Mouse (Mus musculus) stomach, embryonic 14.5 days (tissue): ENCODE data around the gene Tspo2. TPM values are rescaled to one million over a fixed set of nuclear protein-coding genes. Genes with fewer than 3 reads are reported as not detected.

Source experiments
- ATAC-seq: fragments of 200-750 bp; cut with Nextera tagmentation; 2 replicates; pipeline ENCODE4 v1.8.0; 2017; ENCODE audit warnings: low read depth, moderate TSS enrichment; ENCODE audit not compliant: insufficient number of reproducible peaks, insufficient read depth, low FRiP score
- H3K27ac ChIP-seq: fragments of 300-500 bp; sonication (generic); 2 replicates; pipeline ENCODE4 v1.5.1; 2014; ENCODE audit warnings: mild to moderate bottlenecking, low read length, moderate library complexity, mixed read lengths
- H3K27me3 ChIP-seq: fragments of 300-500 bp; sonication (generic); 2 replicates; pipeline ENCODE4 v1.6.1; 2014; ENCODE audit warnings: low read length, control low read depth, mixed read lengths; ENCODE audit not compliant: control insufficient read depth, insufficient read depth
- H3K36me3 ChIP-seq: fragments of 300-500 bp; sonication (generic); 2 replicates; pipeline ENCODE4 v1.6.1; 2014; ENCODE audit warnings: mild to moderate bottlenecking, control low read depth, low read length, moderate library complexity, mixed read lengths; ENCODE audit not compliant: control insufficient read depth, insufficient read depth
- H3K4me1 ChIP-seq: fragments of 300-500 bp; sonication (generic); 2 replicates; pipeline ENCODE4 v1.6.1; 2014; ENCODE audit warnings: low read length, control low read depth, mixed read lengths; ENCODE audit not compliant: control insufficient read depth, insufficient read depth
- H3K4me2 ChIP-seq: fragments of 300-500 bp; sonication (generic); replicated peaks from 2 replicates; pipeline ENCODE4 v1.6.1; 2014; ENCODE audit warnings: low read depth, low read length, control low read depth
- H3K4me3 ChIP-seq: fragments of 300-500 bp; sonication (generic); 2 replicates; pipeline ENCODE4 v1.5.1; 2014; ENCODE audit warnings: low read depth, low read length, control low read depth
- H3K9ac ChIP-seq: fragments of 300-500 bp; sonication (generic); replicated peaks from 2 replicates; pipeline ENCODE4 v1.6.1; 2014; ENCODE audit warnings: low read depth, mild to moderate bottlenecking, control low read depth, low read length, moderate library complexity, mixed read lengths
- H3K9me3 ChIP-seq: fragments of 300-500 bp; sonication (generic); 2 replicates; pipeline ENCODE4 v1.6.1; 2016; ENCODE audit warnings: low read depth, low read length, control low read depth; ENCODE audit not compliant: control insufficient read depth
- WGBS: fragments of 180-500 bp; shearing (Covaris S2); extraction: QIAGEN DNeasy Blood & Tissue Kit; methylation state at CpG from one replicate; pipeline ENCODE4 v1.1.7; 2014; 5-methylcytosine and 5-hydroxymethylcytosine counted together
- polyA plus RNA-seq: library from polyadenylated mRNA; unstranded; fragments of >200 nt; fragmentation: Nextera tagmentation; extraction: Ambion mirVana; gene quantifications from 2 replicates; pipeline ENCODE4 v1.2.1, GENCODE M21; 2014

Gene Tspo2
- polyA plus RNA-seq, 1 experiment from 2014 or later, result 0.82 TPM

DNA sequence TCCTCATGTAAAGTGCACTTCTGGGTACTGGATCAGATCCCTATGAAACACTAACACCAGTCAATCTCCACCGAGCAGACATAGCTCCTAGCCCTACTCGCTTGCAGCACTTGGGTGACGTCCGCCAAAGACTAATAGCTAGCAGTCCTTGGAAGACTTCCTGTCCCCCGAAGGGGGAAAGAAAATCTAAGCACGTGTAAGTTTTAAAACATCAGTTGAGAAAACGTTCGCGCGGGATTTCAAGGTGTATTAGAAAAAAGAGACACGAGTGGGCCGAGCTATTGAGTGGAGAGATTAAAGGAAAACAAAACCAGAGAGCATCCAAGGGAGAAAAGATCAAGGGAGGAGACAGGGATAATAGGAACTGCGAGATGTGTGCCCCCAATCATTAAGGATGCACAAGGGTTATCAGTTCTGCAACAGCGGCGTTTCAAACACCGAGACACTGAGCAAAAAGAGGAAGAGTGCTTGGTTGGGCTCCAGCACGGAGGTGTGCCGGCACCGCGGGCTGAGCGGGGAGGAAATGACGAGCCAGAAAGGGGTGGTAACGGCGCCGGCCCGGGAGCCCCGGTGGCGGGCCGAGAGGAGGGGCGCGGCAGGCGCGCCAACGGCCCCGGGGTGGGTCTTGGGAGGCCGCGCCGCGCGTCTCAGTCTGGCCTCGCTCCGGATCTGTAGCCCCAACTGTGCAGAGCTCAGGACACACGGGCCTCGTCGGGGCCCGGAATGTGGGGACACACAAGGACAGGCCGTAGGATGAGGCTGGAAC is 42.6 kb downstream of the Tspo2 start:
- ATAC-seq, result peak; percentile 29
- Histone ChIP-seq H3K27ac (peak overlapping the region; percentile 100), H3K9ac (peak overlapping the region; percentile 100), H3K4me3 (peak overlapping the region; percentile 88), H3K36me3 (peaks cover 6% of the 10 kb centered on the region; the same call in 1 of the 2 replicates), H3K9me3 (no peaks in the 10 kb centered on the region), H3K4me1 (peaks cover 25% of the 10 kb centered on the region; the same call in 1 of the 2 replicates), H3K4me2 (peak overlapping the region; percentile 68), H3K27me3 (no peaks in the 10 kb centered on the region)
- 1% methylated on average over 46 of the region's 47 CpGs for WGBS

DNA sequence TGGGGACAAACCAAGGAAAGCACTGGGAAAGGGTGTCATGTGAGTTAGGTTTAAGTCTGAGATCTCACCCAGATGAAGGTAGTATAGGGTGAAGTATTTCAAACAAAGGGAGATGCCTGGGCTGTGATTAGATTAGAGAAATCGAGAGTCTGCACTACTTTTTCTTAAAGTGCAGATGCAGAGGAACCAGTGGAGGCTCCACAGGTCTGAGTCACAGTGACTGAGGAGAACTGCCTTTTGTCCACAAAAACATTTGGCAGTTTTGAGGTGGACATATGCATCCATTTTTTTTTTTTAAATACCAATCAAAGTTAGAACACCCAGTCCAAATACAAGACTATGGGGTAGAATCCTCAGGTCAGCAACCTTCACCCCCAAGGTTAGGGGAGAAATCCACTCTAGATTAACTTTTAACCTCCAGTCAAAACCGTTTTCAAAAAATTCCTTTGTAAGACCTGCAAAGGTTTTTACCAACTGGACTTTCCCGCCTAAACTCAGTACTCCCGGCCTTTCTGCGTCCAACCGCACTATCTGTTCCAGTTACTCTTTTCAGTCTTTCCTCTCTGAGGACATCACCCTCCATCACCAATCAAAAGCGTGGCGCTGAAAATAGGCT is 43.3 kb downstream of the Tspo2 start:
- Histone ChIP-seq H3K4me2 (peak overlapping the region; percentile 68), H3K4me1 (peaks cover 25% of the 10 kb centered on the region; the same call in 1 of the 2 replicates), H3K27me3 (no peaks in the 10 kb centered on the region), H3K9ac (peak overlapping the region; percentile 100), H3K4me3 (peak overlapping the region; percentile 88), H3K36me3 (peaks cover 6% of the 10 kb centered on the region; the same call in 1 of the 2 replicates), H3K27ac (peak overlapping the region; percentile 100), H3K9me3 (no peaks in the 10 kb centered on the region)
- 3% methylated on average over 8 of the region's 8 CpGs for WGBS
- ATAC-seq, result no peak

DNA sequence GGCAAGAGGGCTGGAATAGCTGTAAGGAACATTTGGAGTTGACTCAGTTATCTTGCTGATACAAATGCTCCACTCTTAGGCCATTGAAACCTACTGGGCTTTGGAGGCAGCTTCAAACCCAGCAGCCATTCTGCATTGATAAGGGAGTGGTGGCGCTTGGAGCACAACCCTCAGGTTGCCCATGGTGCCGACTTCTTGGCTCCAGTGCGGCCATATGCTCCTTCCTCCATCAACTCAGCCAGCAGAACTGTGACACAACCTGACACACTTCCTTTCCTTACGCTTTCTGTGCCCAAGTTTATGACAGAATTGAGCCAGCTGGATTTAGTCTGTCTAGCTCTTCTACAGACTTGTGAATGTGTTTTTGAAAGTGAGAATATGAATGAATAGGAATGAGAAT is 44.2 kb downstream of the Tspo2 start:
- peaks cover 25% of the 10 kb centered on the region; the same call in 1 of the 2 replicates for H3K4me1 ChIP-seq
- H3K27me3 ChIP-seq, result no peaks in the 10 kb centered on the region
- no peak overlapping the region for H3K9ac ChIP-seq
- no peak for ATAC-seq
- 92% methylated on average over 4 of the region's 4 CpGs for WGBS
- no peaks in the 10 kb centered on the region for H3K9me3 ChIP-seq
- no peak overlapping the region for H3K4me3 ChIP-seq
- H3K27ac ChIP-seq, result no peak overlapping the region
- H3K4me2 ChIP-seq, result no peak overlapping the region; the same call in 1 of the 2 replicates
- H3K36me3 ChIP-seq, result no peaks in the 10 kb centered on the region

DNA sequence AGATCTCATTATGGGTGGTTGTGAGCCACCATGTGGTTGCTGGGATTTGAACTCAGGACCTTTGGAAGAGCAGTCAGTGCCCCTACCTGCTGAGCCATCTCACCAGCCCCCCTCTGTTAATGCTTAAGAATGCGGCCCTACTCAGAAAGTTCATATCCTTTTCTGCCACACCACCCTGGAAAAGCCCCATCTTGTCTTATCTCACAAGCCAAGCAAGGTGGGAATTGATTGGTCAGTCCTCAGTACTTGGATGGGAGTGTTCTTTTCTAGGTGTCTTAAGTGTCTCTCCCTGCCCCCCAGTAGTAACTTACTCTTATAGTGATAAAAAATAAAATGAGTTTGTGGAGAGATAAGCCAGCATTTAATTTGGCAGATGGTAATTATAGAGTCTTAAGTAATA is 46.6 kb downstream of the Tspo2 start:
- WGBS, result 77% methylated on average over 1 of the region's 1 CpGs

DNA sequence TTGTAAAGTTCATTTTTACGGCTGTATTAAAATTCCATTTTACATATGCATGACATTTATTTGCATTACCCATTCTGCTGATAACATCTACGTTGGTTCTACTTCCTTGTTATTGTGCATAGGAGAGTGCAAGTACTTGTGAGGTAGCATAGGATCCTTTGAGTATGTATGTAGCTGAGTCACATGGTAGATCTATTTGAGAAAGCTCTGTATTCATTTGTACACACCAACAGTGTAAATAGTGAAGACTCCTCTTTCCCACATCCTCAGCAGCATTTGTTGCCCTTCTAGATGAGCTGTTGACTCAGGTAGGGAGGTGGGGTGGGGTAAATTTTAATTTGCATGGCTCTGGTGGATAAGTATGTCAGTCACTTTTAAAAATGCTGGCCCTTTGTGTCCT is 47.5 kb downstream of the Tspo2 start:
- H3K4me2 ChIP-seq, result no peak overlapping the region
- H3K9me3 ChIP-seq, result no peaks in the 10 kb centered on the region
- no peak overlapping the region for H3K4me3 ChIP-seq
- H3K9ac ChIP-seq, result no peak overlapping the region
- H3K27ac ChIP-seq, result no peak overlapping the region
- ATAC-seq, result no peak
- H3K4me1 ChIP-seq, result peaks cover 16% of the 10 kb centered on the region; the same call in 1 of the 2 replicates
- no peaks in the 10 kb centered on the region for H3K27me3 ChIP-seq
- peaks cover 13% of the 10 kb centered on the region for H3K36me3 ChIP-seq
- 83% methylated on average over 2 of the region's 2 CpGs for WGBS

More for the DNA sequence above, 46.6 kb downstream of the Tspo2 start:
- ATAC-seq, result no peak
- H3K4me2 ChIP-seq, result no peak overlapping the region
- no peaks in the 10 kb centered on the region for H3K9me3 ChIP-seq
- no peak overlapping the region for H3K9ac ChIP-seq
- no peak overlapping the region for H3K4me3 ChIP-seq
- H3K36me3 ChIP-seq, result peaks cover 6% of the 10 kb centered on the region
- no peaks in the 10 kb centered on the region for H3K27me3 ChIP-seq
- peaks cover 16% of the 10 kb centered on the region; the same call in 1 of the 2 replicates for H3K4me1 ChIP-seq
- no peak overlapping the region for H3K27ac ChIP-seq

DNA sequence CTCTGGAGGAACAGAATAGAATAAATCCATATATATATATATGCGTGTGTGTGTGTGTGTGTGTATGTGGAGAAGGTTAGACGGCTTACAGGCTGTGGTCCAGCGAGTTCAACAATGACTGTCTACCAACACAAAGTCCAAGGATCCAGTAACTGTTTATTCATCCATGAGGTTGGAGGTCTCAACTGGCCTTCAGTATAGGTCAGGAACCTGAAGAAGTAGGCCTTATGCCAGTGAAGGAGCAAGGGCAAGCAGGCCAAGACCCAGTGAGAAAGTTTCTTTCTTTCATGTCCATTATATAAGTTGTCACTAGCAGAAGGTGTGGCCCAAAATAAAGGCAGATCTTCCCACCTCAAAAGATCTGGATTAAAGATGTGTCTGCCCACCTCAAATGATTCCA is 48.6 kb downstream of the Tspo2 start:
- Histone ChIP-seq H3K4me3 (no peak overlapping the region), H3K9me3 (no peaks in the 10 kb centered on the region), H3K27ac (no peak overlapping the region), H3K4me2 (no peak overlapping the region), H3K4me1 (peaks cover 10% of the 10 kb centered on the region; the same call in 1 of the 2 replicates), H3K36me3 (peaks cover 24% of the 10 kb centered on the region), H3K9ac (no peak overlapping the region), H3K27me3 (no peaks in the 10 kb centered on the region)
- no peak for ATAC-seq
- 92% methylated on average over 3 of the region's 3 CpGs for WGBS

DNA sequence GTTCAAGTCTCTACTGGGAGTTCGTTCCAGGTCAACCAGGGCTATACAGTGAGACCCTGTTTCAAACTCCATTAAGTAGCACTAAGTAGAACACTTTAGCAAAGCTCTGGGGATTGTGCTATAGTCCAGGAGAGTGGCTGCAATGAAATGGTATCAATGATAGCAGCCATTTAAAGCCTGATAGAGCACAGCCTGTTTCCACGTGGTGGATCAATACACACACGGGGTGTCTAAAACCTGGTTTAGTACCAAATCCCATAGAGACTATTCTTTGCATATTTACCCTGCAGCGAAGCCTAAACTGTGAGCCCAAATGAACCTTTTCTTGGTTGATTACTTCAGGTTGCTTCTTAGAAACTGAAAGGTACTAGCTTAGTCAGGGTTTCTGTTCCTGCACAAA is 49.6 kb downstream of the Tspo2 start:
- no peak overlapping the region for H3K27ac ChIP-seq
- H3K36me3 ChIP-seq, result peaks cover 26% of the 10 kb centered on the region
- H3K9ac ChIP-seq, result no peak overlapping the region
- no peaks in the 10 kb centered on the region for H3K9me3 ChIP-seq
- no peak for ATAC-seq
- H3K4me1 ChIP-seq, result 0 out of 2 replicates have a peak, but pooled peaks cover 4% of the 10 kb centered on the region
- no peaks in the 10 kb centered on the region for H3K27me3 ChIP-seq
- no peak overlapping the region for H3K4me2 ChIP-seq
- WGBS, result 82% methylated on average over 4 of the region's 4 CpGs
- no peak overlapping the region for H3K4me3 ChIP-seq
